Mouse (Mus musculus): ENCODE results near the gene Rfk.

GRCm38 (mm10) chr19:17400571-17400970 is 6.7 kb downstream of the Rfk start:
- TF ChIP-seq CTCF (IDR thresholded peaks at IDR 0.05; ENCODE audit: control insufficient read depth, insufficient read depth, insufficient read length) (no peak), USF1 (IDR thresholded peaks at IDR 0.05; ENCODE audit: low read depth) (no peak), CEBPB (IDR thresholded peaks at IDR 0.05; ENCODE audit: low read depth) (no peak), MAX (IDR thresholded peaks at IDR 0.05) (no peak), MYOD1 (IDR thresholded peaks at IDR 0.05; ENCODE audit: control insufficient read depth, insufficient read length, low read depth) (no peak)

Measured in C2C12 (cell line).